Mouse (Mus musculus) heart, postnatal 0 days (tissue): ENCODE results near the gene Tjp3. TPM values are rescaled to one million over a fixed set of nuclear protein-coding genes. Genes with fewer than 3 reads are reported as not detected.
A peak's percentile ranks its signal among the peaks of the same experiment; 100 is the strongest.

Experiments used
- ATAC-seq: fragments of 200-750 bp; cut with Nextera tagmentation; 2 replicates; pipeline ENCODE4 v1.8.0; 2017; ENCODE audit warnings: low read depth, moderate number of reproducible peaks, moderate library complexity; ENCODE audit not compliant: insufficient read depth
- DNase-seq: peaks from one replicate; pipeline ENCODE4 v3.0.0-alpha.2; 2016; ENCODE audit warnings: low spot score
- H3K27ac ChIP-seq: fragments of 300-500 bp; sonication (generic); 2 replicates; pipeline ENCODE4 v1.5.1; 2014; ENCODE audit warnings: low read depth, mild to moderate bottlenecking
- H3K27me3 ChIP-seq: fragments of 300-500 bp; sonication (generic); 2 replicates; pipeline ENCODE4 v1.6.1; 2014; ENCODE audit warnings: low read length, mixed read lengths; ENCODE audit not compliant: control insufficient read depth, insufficient read depth
- H3K36me3 ChIP-seq: fragments of 300-500 bp; sonication (generic); replicated peaks from 2 replicates; pipeline ENCODE4 v1.6.1; 2014; ENCODE audit warnings: low read length, mixed read lengths; ENCODE audit not compliant: control insufficient read depth, insufficient read depth
- H3K4me1 ChIP-seq: fragments of 300-500 bp; sonication (generic); 2 replicates; pipeline ENCODE4 v1.6.1; 2014; ENCODE audit warnings: antibody characterized with exemption; ENCODE audit not compliant: control insufficient read depth, insufficient read depth
- H3K4me2 ChIP-seq: fragments of 300-500 bp; sonication (generic); 2 replicates; pipeline ENCODE4 v1.6.1; 2014; ENCODE audit warnings: low read depth, mild to moderate bottlenecking, low read length, moderate library complexity
- H3K4me3 ChIP-seq: fragments of 300-500 bp; sonication (generic); 2 replicates; pipeline ENCODE4 v1.5.1; 2014; ENCODE audit warnings: low read depth, low read length
- H3K9ac ChIP-seq: fragments of 300-500 bp; sonication (generic); replicated peaks from 2 replicates; pipeline ENCODE4 v1.6.1; 2014; ENCODE audit warnings: low read depth, low read length, mixed read lengths
- H3K9me3 ChIP-seq: fragments of 300-500 bp; sonication (generic); replicated peaks from 2 replicates; pipeline ENCODE4 v1.6.1; 2016; ENCODE audit warnings: low read length; ENCODE audit not compliant: control insufficient read depth
- CTCF ChIP-seq: IDR thresholded peaks from 2 replicates; pipeline ENCODE4 v1.5.1; 2016; ENCODE audit warnings: antibody characterized with exemption, control low read depth, low read depth
- EP300 ChIP-seq: IDR thresholded peaks from 2 replicates; pipeline ENCODE4 v1.6.1; 2016; ENCODE audit warnings: antibody characterized with exemption, low read depth
- WGBS: fragments of 180-500 bp; shearing (Covaris S2); extraction: QIAGEN DNeasy Blood & Tissue Kit; methylation state at CpG from one replicate; pipeline ENCODE4 v1.1.7; 2014; 5-methylcytosine and 5-hydroxymethylcytosine counted together
- polyA plus RNA-seq: library from polyadenylated mRNA; unstranded; fragments of >200 nt; fragmentation: Nextera tagmentation; extraction: Ambion mirVana; gene quantifications from 2 replicates; pipeline ENCODE4 v1.2.1, GENCODE M21; 2015
- total RNA-seq: library from RNA; depleted of rRNA; stranded (reverse); fragments of >200 nt; gene quantifications from 2 replicates; pipeline ENCODE4 v1.2.3, GENCODE M21; 2014; ENCODE audit warnings: low replicate concordance

Gene Tjp3
- total and polyA plus RNA-seq, 2 experiments from 2014 or later, result 0.51 to 2.3 TPM

DNA sequence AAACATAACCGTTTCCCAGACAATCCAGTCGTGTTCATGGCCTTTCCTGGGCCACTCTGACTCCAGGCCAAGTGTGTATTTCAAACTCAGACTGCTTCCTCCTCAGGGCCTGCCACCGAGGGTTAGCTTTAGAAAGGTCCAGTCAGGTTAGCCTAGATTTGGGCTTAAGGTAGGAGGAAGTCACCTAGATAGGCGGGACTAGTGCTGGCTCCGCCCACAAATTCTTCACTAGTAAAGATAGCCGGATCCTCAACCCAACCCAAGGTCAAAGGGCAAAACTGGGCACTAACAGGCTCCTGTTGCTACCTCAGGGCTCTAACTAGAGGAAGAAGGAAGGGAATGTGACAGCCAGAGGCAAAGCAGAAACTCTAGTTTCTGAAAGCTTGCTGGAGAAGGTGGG, 4.8 kb downstream of the Tjp3 start:
- Histone ChIP-seq H3K4me3 (no peak overlapping the region), H3K9me3 (no peaks in the 10 kb centered on the region), H3K27me3 (peaks cover 40% of the 10 kb centered on the region), H3K36me3 (no peaks in the 10 kb centered on the region), H3K27ac (no peak overlapping the region), H3K4me1 (0 out of 2 replicates have a peak, but pooled peaks cover 7% of the 10 kb centered on the region), H3K9ac (no peak overlapping the region), H3K4me2 (no peak overlapping the region)
- TF ChIP-seq EP300 (no peak), CTCF (no peak)
- ATAC-seq, result no peak
- DNase-seq, result no peak
- WGBS, result 43% methylated on average over 6 of the region's 6 CpGs

DNA sequence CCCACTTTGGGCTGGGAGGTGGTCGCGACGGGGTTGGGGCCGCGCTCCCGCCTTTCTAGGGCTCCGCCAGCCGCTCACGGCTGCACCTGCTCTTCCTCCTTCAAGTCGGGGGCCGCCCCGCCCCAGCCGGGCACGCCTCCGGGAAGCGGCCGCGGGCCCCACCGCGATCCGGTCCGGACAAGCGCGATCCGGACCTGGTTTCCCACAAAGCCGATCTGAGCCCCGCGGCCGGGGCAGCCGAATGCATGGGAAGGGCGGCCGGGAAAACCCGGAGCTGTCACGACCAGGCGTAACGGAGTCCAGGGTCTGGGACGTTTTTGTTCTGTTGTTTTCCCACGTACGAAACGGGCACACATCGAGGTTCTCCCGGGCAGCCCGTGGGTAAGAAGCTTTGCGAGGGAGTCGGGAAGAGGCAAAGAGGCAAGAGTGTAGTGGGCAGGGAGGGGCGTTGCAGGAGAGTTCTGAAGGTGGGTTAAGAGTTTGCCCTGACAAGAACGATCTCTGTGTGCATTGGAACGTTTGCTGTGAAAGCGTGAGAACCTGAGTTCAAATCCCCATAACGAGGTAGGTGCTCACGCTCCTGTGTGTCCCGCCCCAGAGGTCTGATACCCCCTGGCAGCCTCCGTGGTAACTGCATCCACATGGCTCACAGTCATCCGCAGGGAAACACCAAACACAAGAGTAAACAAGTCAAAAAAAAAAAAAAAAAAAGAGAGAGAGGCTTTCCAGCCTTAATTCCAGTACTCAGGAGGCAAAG, 5.5 kb downstream of the Tjp3 start:
- peak; percentile 81 for ATAC-seq
- TF ChIP-seq EP300 (peak; percentile 87), CTCF (peak; percentile 3; the same call in 1 of the 2 replicates)
- H3K9ac ChIP-seq, result peak overlapping the region; percentile 35; the same call in 1 of the 2 replicates
- peak overlapping the region; percentile 48 for H3K4me3 ChIP-seq
- peak overlapping the region; percentile 84 for H3K4me2 ChIP-seq
- no peak overlapping the region for H3K27ac ChIP-seq
- 0 out of 2 replicates have a peak, but pooled peaks cover 7% of the 10 kb centered on the region for H3K4me1 ChIP-seq
- 2% methylated on average over 53 of the region's 54 CpGs for WGBS
- DNase-seq, result peak; percentile 83
- H3K36me3 ChIP-seq, result no peaks in the 10 kb centered on the region
- peaks cover 45% of the 10 kb centered on the region for H3K27me3 ChIP-seq
- no peaks in the 10 kb centered on the region for H3K9me3 ChIP-seq

DNA sequence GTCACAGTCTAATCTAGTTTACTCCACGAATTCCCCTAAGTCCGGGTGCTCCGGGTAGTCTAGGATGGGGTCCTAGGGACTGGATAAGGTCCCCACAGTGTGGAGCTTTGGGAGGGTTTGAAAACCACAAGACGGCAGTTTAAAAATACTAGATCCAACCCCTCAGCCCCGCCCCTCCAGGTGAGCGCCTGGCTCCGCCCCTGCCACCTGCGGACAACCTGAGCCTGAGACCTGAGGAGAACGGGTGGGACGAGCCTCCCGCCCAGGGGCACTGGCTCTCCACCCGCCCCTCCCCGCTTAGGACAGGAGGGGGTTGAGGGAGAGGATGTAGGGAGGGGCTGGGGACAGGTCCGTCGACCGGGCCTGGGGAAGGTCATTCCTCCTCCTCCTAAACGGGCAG, 6.7 kb downstream of the Tjp3 start:
- TF ChIP-seq EP300 (no peak), CTCF (no peak)
- 0 out of 2 replicates have a peak, but pooled peaks cover 4% of the 10 kb centered on the region for H3K4me1 ChIP-seq
- DNase-seq (no peak), ATAC-seq (no peak)
- H3K9me3 ChIP-seq, result no peaks in the 10 kb centered on the region
- 17% methylated on average over 17 of the region's 17 CpGs for WGBS
- H3K36me3 ChIP-seq, result no peaks in the 10 kb centered on the region
- H3K9ac ChIP-seq, result no peak overlapping the region
- peaks cover 46% of the 10 kb centered on the region for H3K27me3 ChIP-seq
- H3K27ac ChIP-seq, result no peak overlapping the region
- no peak overlapping the region for H3K4me2 ChIP-seq
- H3K4me3 ChIP-seq, result peak overlapping the region; percentile 48; the same call in 1 of the 2 replicates

DNA sequence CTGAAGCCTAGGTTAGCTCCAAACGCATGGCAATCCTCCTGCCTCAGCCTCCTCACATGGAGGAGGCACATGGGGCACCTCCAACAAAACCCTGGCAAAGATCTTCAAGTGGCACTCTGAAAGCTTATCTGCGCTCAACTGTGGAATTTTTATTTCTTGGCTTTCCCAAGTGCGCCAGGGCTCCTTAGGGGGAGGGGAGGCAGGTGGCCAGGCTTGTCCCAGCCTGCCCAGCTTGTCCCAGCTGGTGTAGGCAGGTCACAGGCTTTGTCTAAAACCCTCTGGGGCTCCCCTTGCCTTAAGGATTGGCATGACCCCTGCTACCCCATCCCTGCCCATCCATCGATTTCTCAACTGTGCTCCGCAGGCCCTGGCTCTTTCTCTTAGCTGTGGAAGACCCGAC, 7.2 kb downstream of the Tjp3 start:
- no peaks in the 10 kb centered on the region for H3K36me3 ChIP-seq
- H3K4me2 ChIP-seq, result no peak overlapping the region
- H3K9me3 ChIP-seq, result no peaks in the 10 kb centered on the region
- H3K4me3 ChIP-seq, result no peak overlapping the region
- peaks cover 45% of the 10 kb centered on the region for H3K27me3 ChIP-seq
- no peak for TF ChIP-seq EP300
- TF ChIP-seq CTCF, result no peak
- no peak overlapping the region for H3K27ac ChIP-seq
- DNase-seq (no peak), ATAC-seq (no peak)
- H3K9ac ChIP-seq, result no peak overlapping the region
- 0 out of 2 replicates have a peak, but pooled peaks cover 4% of the 10 kb centered on the region for H3K4me1 ChIP-seq
- WGBS, result 55% methylated on average over 6 of the region's 6 CpGs

DNA sequence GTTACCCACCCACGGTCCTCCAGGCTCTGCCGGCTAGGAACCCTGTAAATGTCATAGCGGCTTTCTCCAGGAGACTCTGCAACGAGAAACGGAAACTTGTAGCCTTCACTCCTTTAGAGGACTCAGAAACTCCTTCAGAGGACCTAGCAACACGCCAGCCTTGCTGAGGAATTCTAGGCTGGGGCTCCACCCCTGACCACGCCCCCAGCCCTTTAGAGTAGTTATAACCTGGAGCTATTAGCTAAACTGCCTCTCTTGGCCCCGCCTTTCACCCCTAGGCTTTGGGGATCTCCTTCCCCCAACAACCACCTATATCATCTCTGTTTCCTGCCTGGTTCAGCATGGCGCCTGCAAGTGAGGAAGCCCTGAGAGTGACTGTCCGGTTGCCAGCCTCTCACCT, 11.9 kb downstream of the Tjp3 start:
- Histone ChIP-seq H3K4me1 (no peaks in the 10 kb centered on the region), H3K27me3 (peaks cover 34% of the 10 kb centered on the region), H3K4me2 (no peak overlapping the region), H3K4me3 (no peak overlapping the region), H3K27ac (no peak overlapping the region), H3K36me3 (no peaks in the 10 kb centered on the region), H3K9ac (no peak overlapping the region), H3K9me3 (no peaks in the 10 kb centered on the region)
- WGBS, result 31% methylated on average over 10 of the region's 10 CpGs
- DNase-seq (no peak), ATAC-seq (no peak)
- no peak for TF ChIP-seq CTCF
- TF ChIP-seq EP300, result no peak
